Mouse (Mus musculus) intestine, embryonic 16.5 days (tissue): ENCODE results near the gene Rad51b. TPM values are rescaled to one million over a fixed set of nuclear protein-coding genes. Genes with fewer than 3 reads are reported as not detected.

Source experiments
- ATAC-seq: fragments of 200-750 bp; cut with Nextera tagmentation; 2 replicates; pipeline ENCODE4 v1.8.0; 2017; ENCODE audit warnings: moderate TSS enrichment, moderate library complexity
- H3K27ac ChIP-seq: fragments of 300-500 bp; sonication (generic); 2 replicates; pipeline ENCODE4 v1.5.1; 2014; ENCODE audit warnings: mild to moderate bottlenecking, low read length
- H3K27me3 ChIP-seq: fragments of 300-500 bp; sonication (generic); replicated peaks from 2 replicates; pipeline ENCODE4 v1.6.1; 2014; ENCODE audit warnings: low read length, control low read depth, mixed read lengths; ENCODE audit not compliant: control insufficient read depth, insufficient read depth
- H3K36me3 ChIP-seq: fragments of 300-500 bp; sonication (generic); 2 replicates; pipeline ENCODE4 v1.6.1; 2014; ENCODE audit warnings: low read length, control low read depth; ENCODE audit not compliant: control insufficient read depth, insufficient read depth
- H3K4me1 ChIP-seq: fragments of 300-500 bp; sonication (generic); 2 replicates; pipeline ENCODE4 v1.6.1; 2014; ENCODE audit warnings: low read length, control low read depth, mixed read lengths; ENCODE audit not compliant: control insufficient read depth, insufficient read depth
- H3K4me2 ChIP-seq: fragments of 300-500 bp; sonication (generic); 2 replicates; pipeline ENCODE4 v1.6.1; 2014; ENCODE audit warnings: low read depth, low read length, control low read depth
- H3K4me3 ChIP-seq: fragments of 300-500 bp; sonication (generic); 2 replicates; pipeline ENCODE4 v1.5.1; 2014; ENCODE audit warnings: mild to moderate bottlenecking, low read length
- H3K9ac ChIP-seq: fragments of 300-500 bp; sonication (generic); 2 replicates; pipeline ENCODE4 v1.6.1; 2014; ENCODE audit warnings: low read depth, low read length
- H3K9me3 ChIP-seq: fragments of 300-500 bp; sonication (generic); 2 replicates; pipeline ENCODE4 v1.6.1; 2016; ENCODE audit warnings: low read length, control low read depth; ENCODE audit not compliant: control insufficient read depth
- WGBS: fragments of 180-500 bp; shearing (Covaris S2); extraction: QIAGEN DNeasy Blood & Tissue Kit; methylation state at CpG from one replicate; pipeline ENCODE4 v1.1.7; 2014; 5-methylcytosine and 5-hydroxymethylcytosine counted together
- polyA plus RNA-seq: library from polyadenylated mRNA; unstranded; fragments of >200 nt; fragmentation: Nextera tagmentation; extraction: Ambion mirVana; gene quantifications from 2 replicates; pipeline ENCODE4 v1.2.1, GENCODE M21; 2015

Gene Rad51b
- polyA plus RNA-seq, 1 experiment from 2014 or later, result 6.8 TPM

- H3K4me3 ChIP-seq, result no peak overlapping the region
- H3K4me2 ChIP-seq, result no peak overlapping the region
- no peaks in the 10 kb centered on the region for H3K27me3 ChIP-seq
- H3K36me3 ChIP-seq, result no peaks in the 10 kb centered on the region
- ATAC-seq, result no peak
- H3K9ac ChIP-seq, result no peak overlapping the region
- H3K27ac ChIP-seq, result no peak overlapping the region
- H3K9me3 ChIP-seq, result no peaks in the 10 kb centered on the region
- H3K4me1 ChIP-seq, result peaks cover 17% of the 10 kb centered on the region
These were observed 416.2 kb downstream of the Rad51b start for GRCm38 (mm10) chr12:79713286-79713685.

- no peaks in the 10 kb centered on the region for H3K9me3 ChIP-seq
- no peak overlapping the region for H3K27ac ChIP-seq
- H3K4me3 ChIP-seq, result no peak overlapping the region
- peaks cover 11% of the 10 kb centered on the region for H3K4me1 ChIP-seq
- no peak overlapping the region for H3K4me2 ChIP-seq
- H3K9ac ChIP-seq, result no peak overlapping the region
- WGBS, result 73% methylated on average over 6 of the region's 6 CpGs
- no peaks in the 10 kb centered on the region for H3K36me3 ChIP-seq
- ATAC-seq, result no peak
- H3K27me3 ChIP-seq, result no peaks in the 10 kb centered on the region
These were observed 417.4 kb downstream of the Rad51b start for GRCm38 (mm10) chr12:79714484-79714883.

DNA sequence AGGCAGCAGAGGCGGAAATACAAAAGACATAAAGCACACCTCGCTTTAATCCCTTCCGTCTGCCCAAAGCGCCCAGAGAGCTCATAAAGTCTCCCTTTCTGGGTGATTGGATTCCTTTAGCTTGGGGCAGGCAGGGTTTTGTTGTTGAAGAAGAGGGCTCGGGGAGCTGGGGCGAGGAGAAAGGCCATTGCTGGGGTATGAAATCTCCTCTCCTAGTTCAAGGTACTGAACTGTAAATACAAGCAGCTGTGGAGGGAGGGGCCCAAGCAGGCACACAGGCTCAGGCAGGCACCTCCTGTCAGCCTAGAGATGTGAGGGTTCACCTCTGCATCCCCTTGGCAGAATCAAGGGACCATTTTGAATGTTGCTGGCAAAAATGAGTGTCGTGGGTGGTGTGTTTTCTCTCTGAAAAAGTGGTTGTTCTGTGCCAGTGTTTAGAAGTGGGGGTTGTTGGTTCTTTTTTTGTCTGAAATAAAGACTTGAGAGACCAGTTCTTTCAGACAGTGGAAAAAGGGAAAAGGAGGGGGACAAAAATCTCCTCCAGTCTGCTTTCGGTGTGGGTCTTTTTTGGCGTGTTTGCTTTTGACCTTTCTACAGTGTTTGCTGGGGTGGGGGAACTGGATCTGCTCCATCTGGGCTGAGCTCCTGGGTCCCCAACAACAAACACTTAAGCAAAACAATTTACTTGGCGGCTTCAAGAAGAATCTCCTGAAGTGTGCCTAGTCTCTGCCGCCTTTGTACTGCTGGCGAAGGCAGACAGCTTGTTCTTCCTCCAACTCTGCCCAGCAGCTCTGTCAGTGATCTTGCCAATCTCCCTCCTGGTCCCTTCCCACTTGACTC is 418.6 kb downstream of the Rad51b start:
- WGBS, result 48% methylated on average over 12 of the region's 12 CpGs
- no peak overlapping the region; the same call in 1 of the 2 replicates for H3K4me3 ChIP-seq
- no peaks in the 10 kb centered on the region for H3K27me3 ChIP-seq
- ATAC-seq, result peak; percentile 42; the same call in 1 of the 2 replicates
- H3K4me1 ChIP-seq, result peaks cover 11% of the 10 kb centered on the region
- H3K36me3 ChIP-seq, result no peaks in the 10 kb centered on the region
- H3K9ac ChIP-seq, result peak overlapping the region; percentile 39; the same call in 1 of the 2 replicates
- H3K27ac ChIP-seq, result peak overlapping the region; percentile 15
- H3K4me2 ChIP-seq, result peak overlapping the region; percentile 30; the same call in 1 of the 2 replicates
- H3K9me3 ChIP-seq, result no peaks in the 10 kb centered on the region

- H3K4me2 ChIP-seq, result no peak overlapping the region
- no peak overlapping the region; the same call in 1 of the 2 replicates for H3K27ac ChIP-seq
- H3K4me1 ChIP-seq, result peaks cover 11% of the 10 kb centered on the region
- H3K36me3 ChIP-seq, result no peaks in the 10 kb centered on the region
- H3K4me3 ChIP-seq, result no peak overlapping the region
- H3K9me3 ChIP-seq, result no peaks in the 10 kb centered on the region
- peak; percentile 60; the same call in 1 of the 2 replicates for ATAC-seq
- 68% methylated on average over 10 of the region's 10 CpGs for WGBS
- no peaks in the 10 kb centered on the region for H3K27me3 ChIP-seq
- H3K9ac ChIP-seq, result peak overlapping the region; percentile 19; the same call in 1 of the 2 replicates
These were observed 422.2 kb downstream of the Rad51b start for GRCm38 (mm10) chr12:79719091-79719846.

- Histone ChIP-seq H3K4me2 (no peak overlapping the region), H3K27ac (no peak overlapping the region; the same call in 1 of the 2 replicates), H3K27me3 (no peaks in the 10 kb centered on the region), H3K4me3 (no peak overlapping the region), H3K4me1 (peaks cover 11% of the 10 kb centered on the region), H3K9ac (no peak overlapping the region), H3K36me3 (no peaks in the 10 kb centered on the region), H3K9me3 (no peaks in the 10 kb centered on the region)
- no peak for ATAC-seq
- WGBS, result 73% methylated on average over 1 of the region's 1 CpGs
These were observed 422.7 kb downstream of the Rad51b start for GRCm38 (mm10) chr12:79719847-79720201.

GRCm38 (mm10) chr12:79724875-79725274 is 427.8 kb downstream of the Rad51b start:
- ATAC-seq, result no peak
- Histone ChIP-seq H3K9ac (no peak overlapping the region), H3K4me2 (no peak overlapping the region), H3K36me3 (peaks cover 4% of the 10 kb centered on the region; the same call in 1 of the 2 replicates), H3K27ac (no peak overlapping the region), H3K27me3 (no peaks in the 10 kb centered on the region), H3K4me3 (no peak overlapping the region), H3K9me3 (peaks cover 14% of the 10 kb centered on the region), H3K4me1 (no peaks in the 10 kb centered on the region)

DNA sequence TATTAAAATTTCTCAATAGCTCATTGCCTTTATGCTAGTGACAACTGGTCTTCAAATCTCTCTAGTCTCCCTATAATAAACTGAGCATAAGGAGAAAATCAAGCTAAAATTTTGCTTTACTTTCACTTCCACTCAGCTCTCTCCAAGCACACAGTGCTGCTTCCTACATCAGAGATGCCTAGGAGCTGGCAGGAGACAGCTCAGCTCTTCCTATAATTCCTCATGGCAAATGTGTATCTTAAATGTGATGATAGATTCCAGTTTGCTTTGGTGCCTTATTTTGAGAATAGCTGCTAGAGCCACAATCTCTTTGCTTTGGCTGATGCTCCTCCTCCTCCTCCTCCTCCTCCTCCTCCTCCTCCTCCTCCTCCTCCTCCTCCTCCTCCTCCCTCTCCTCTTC is 428.6 kb downstream of the Rad51b start:
- Histone ChIP-seq H3K4me2 (no peak overlapping the region), H3K9ac (no peak overlapping the region), H3K9me3 (peaks cover 14% of the 10 kb centered on the region), H3K27me3 (no peaks in the 10 kb centered on the region), H3K27ac (no peak overlapping the region), H3K4me3 (no peak overlapping the region), H3K36me3 (peaks cover 4% of the 10 kb centered on the region; the same call in 1 of the 2 replicates), H3K4me1 (no peaks in the 10 kb centered on the region; the same call in 1 of the 2 replicates)
- no peak for ATAC-seq

DNA sequence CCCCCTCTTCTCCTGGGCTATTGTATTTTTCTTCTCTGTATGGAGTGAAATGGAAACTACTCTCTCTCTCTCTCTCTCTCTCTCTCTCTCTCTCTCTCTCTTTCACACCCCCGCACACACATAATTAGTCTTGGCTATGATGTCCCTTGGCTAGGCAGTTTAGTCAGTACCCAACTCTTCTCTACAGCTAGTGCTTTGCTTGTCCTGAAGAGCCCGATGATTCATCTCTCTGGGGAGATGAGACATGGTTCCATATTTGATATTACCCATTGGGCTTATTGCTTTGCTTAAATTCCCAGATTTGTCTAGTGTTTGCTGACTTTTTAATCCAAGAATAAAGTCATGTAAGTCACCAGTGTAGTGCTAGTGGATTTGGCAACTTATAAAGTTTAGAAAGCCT is 429.0 kb downstream of the Rad51b start:
- no peak for ATAC-seq
- Histone ChIP-seq H3K36me3 (peaks cover 4% of the 10 kb centered on the region; the same call in 1 of the 2 replicates), H3K9ac (no peak overlapping the region), H3K27ac (no peak overlapping the region), H3K4me1 (no peaks in the 10 kb centered on the region; the same call in 1 of the 2 replicates), H3K9me3 (peaks cover 14% of the 10 kb centered on the region), H3K27me3 (no peaks in the 10 kb centered on the region), H3K4me3 (no peak overlapping the region), H3K4me2 (no peak overlapping the region)
- 88% methylated on average over 2 of the region's 2 CpGs for WGBS

DNA sequence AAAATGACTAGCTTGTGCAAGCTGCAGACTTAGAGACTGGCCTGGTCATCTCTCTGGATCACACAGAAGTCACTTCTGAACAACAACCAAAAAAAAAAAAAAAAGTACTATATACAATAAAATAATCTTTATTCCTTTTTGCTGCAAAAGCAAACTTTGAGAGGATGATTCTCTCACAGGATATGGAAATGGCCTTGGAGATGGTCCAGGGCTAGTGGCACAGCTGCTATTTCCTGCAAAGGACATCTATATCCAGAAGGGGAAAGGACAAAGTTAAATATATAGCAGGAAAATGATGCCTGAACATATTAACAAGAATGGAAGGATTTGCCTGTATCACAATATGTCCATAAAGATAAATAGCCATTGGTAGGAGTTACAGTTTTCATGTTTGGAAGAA is 429.9 kb downstream of the Rad51b start:
- peaks cover 4% of the 10 kb centered on the region; the same call in 1 of the 2 replicates for H3K36me3 ChIP-seq
- H3K27me3 ChIP-seq, result no peaks in the 10 kb centered on the region
- ATAC-seq, result no peak
- H3K9ac ChIP-seq, result no peak overlapping the region
- no peak overlapping the region for H3K4me2 ChIP-seq
- no peak overlapping the region for H3K27ac ChIP-seq
- H3K4me3 ChIP-seq, result no peak overlapping the region
- peaks cover 14% of the 10 kb centered on the region for H3K9me3 ChIP-seq
- H3K4me1 ChIP-seq, result no peaks in the 10 kb centered on the region; the same call in 1 of the 2 replicates
